Mouse (Mus musculus) CH12.LX (cell line): ENCODE results near the gene Ttc33. TPM values are rescaled to one million over a fixed set of nuclear protein-coding genes. Genes with fewer than 3 reads are reported as not detected.

Experiments used
- DNase-seq: peaks from one replicate; pipeline ENCODE4 v3.0.0-alpha.2; 2013; ENCODE audit errors: extremely low read depth
- H3K27ac ChIP-seq: 2 replicates; pipeline ENCODE4 v1.5.1; 2012; ENCODE audit warnings: low read depth, mild to moderate bottlenecking, control low read depth, moderate library complexity; ENCODE audit not compliant: insufficient read depth
- H3K27me3 ChIP-seq: replicated peaks from 2 replicates; pipeline ENCODE3; 2012; ENCODE audit warnings: inconsistent platforms
- H3K36me3 ChIP-seq, 2 experiments: replicated peaks in 1 of 2; 2 replicates each; pipeline versions ENCODE3 to v1.6.1; 2012; ENCODE audit warnings: inconsistent platforms in 1 of 2, low read length in 1 of 2, mild to moderate bottlenecking in 1 of 2, mixed read lengths in 1 of 2, moderate library complexity in 1 of 2; ENCODE audit not compliant: control insufficient read depth in 1 of 2, insufficient read depth in 1 of 2
- H3K4me1 ChIP-seq, 2 experiments: 2 replicates each; pipeline ENCODE4 v1.6.1; 2012; ENCODE audit warnings: inconsistent platforms in 1 of 2, moderate library complexity in 1 of 2; ENCODE audit not compliant: insufficient read depth in 2 of 2, control insufficient read depth in 1 of 2
- H3K4me2 ChIP-seq: 2 replicates; pipeline ENCODE4 v1.6.1; 2012; ENCODE audit warnings: low read depth, mild to moderate bottlenecking, control low read depth; ENCODE audit not compliant: poor library complexity, insufficient read depth, severe bottlenecking
- H3K4me3 ChIP-seq, 3 experiments: fragments of 150-350 bp in 1 of 3; sonication (generic) in 1 of 3; replicated peaks in 1 of 3; 2 replicates each; pipeline versions ENCODE3 to v1.5.1; 2011 to 2012; ENCODE audit warnings: low read depth in 2 of 3, low read length in 2 of 3, mild to moderate bottlenecking in 2 of 3, moderate library complexity in 2 of 3, control low read depth in 1 of 3, improper control_type of control experiment in 1 of 3, inconsistent platforms in 1 of 3, mixed read lengths in 1 of 3; ENCODE audit not compliant: poor library complexity in 1 of 3
- H3K79me2 ChIP-seq: replicated peaks from 2 replicates; pipeline ENCODE4 v1.6.1; 2012; ENCODE audit warnings: mild to moderate bottlenecking, moderate library complexity; ENCODE audit not compliant: control insufficient read depth, poor library complexity, insufficient read depth, severe bottlenecking; ENCODE audit errors: extremely low read depth
- H3K9ac ChIP-seq: 2 replicates; pipeline ENCODE4 v1.6.1; 2012; ENCODE audit warnings: low read depth, mild to moderate bottlenecking, control low read depth, moderate library complexity; ENCODE audit not compliant: insufficient read depth
- H3K9me3 ChIP-seq: replicated peaks from 2 replicates; pipeline ENCODE3; 2012; ENCODE audit warnings: low read length, inconsistent platforms, mixed read lengths
- BHLHE40 ChIP-seq: IDR thresholded peaks from 2 replicates; pipeline ENCODE4 v1.6.1; 2011; ENCODE audit warnings: mild to moderate bottlenecking, low read depth, low read length, improper control_type of control experiment
- CHD1 ChIP-seq: IDR thresholded peaks from 2 replicates; pipeline ENCODE4 v1.6.1; 2012; ENCODE audit warnings: low read depth, low read length, improper control_type of control experiment, inconsistent platforms
- CTCF ChIP-seq, 2 experiments: IDR thresholded peaks in 1 of 2; conservative IDR thresholded peaks in 1 of 2; 2 replicates each; pipeline ENCODE4 v1.5.1; 2011 to 2012; ENCODE audit warnings: low read depth in 2 of 2, low read length in 2 of 2, improper control_type of control experiment in 1 of 2, inconsistent platforms in 1 of 2, mild to moderate bottlenecking in 1 of 2, moderate library complexity in 1 of 2
- EP300 ChIP-seq: IDR thresholded peaks from 2 replicates; pipeline ENCODE4 v1.6.1; 2011; ENCODE audit warnings: low read length, improper control_type of control experiment
- HCFC1 ChIP-seq: IDR thresholded peaks from 2 replicates; pipeline ENCODE4 v1.6.1; 2012; ENCODE audit warnings: low read depth, mild to moderate bottlenecking, inconsistent platforms, low read length, improper control_type of control experiment
- JUN ChIP-seq: IDR thresholded peaks from 2 replicates; pipeline ENCODE4 v1.6.1; 2011; ENCODE audit warnings: low read depth, mild to moderate bottlenecking, low read length, improper control_type of control experiment, moderate library complexity; ENCODE audit not compliant: insufficient read depth
- MAFK ChIP-seq: IDR thresholded peaks from 2 replicates; pipeline ENCODE4 v1.6.1; 2011; ENCODE audit warnings: low read length, improper control_type of control experiment; ENCODE audit not compliant: insufficient replicate concordance
- MAX ChIP-seq: IDR thresholded peaks from 2 replicates; pipeline ENCODE4 v1.6.1; 2011; ENCODE audit warnings: low read length, improper control_type of control experiment
- MXI1 ChIP-seq: IDR thresholded peaks from 2 replicates; pipeline ENCODE4 v1.6.1; 2011; ENCODE audit warnings: mild to moderate bottlenecking, low read depth, low read length, improper control_type of control experiment
- MYC ChIP-seq: IDR thresholded peaks from 2 replicates; pipeline ENCODE4 v1.6.1; 2011; ENCODE audit warnings: low read depth, mild to moderate bottlenecking, improper control_type of control experiment, low read length
- NELFE ChIP-seq: IDR thresholded peaks from 2 replicates; pipeline ENCODE4 v1.6.1; 2011; ENCODE audit warnings: low read depth, low read length, improper control_type of control experiment
- PAX5 ChIP-seq: IDR thresholded peaks from 2 replicates; pipeline ENCODE4 v1.6.1; 2012; ENCODE audit warnings: low read length, inconsistent platforms, mixed read lengths
- POLR2A ChIP-seq: IDR thresholded peaks from 2 replicates; pipeline ENCODE4 v1.6.1; 2011; ENCODE audit warnings: low read depth, mild to moderate bottlenecking, improper control_type of control experiment, low read length
- POLR2AphosphoS2 ChIP-seq: IDR thresholded peaks from 2 replicates; pipeline ENCODE4 v1.6.1; 2011; ENCODE audit warnings: low read depth, low read length, improper control_type of control experiment
- RCOR1 ChIP-seq: conservative IDR thresholded peaks from 2 replicates; pipeline ENCODE4 v1.6.1; 2012; ENCODE audit warnings: low read depth, mild to moderate bottlenecking, inconsistent platforms, low read length, improper control_type of control experiment
- SIN3A ChIP-seq: IDR thresholded peaks from 2 replicates; pipeline ENCODE4 v1.6.1; 2012; ENCODE audit warnings: low read length, improper control_type of control experiment, inconsistent platforms
- UBTF ChIP-seq: IDR thresholded peaks from 2 replicates; pipeline ENCODE4 v1.6.1; 2012; ENCODE audit warnings: low read depth, mild to moderate bottlenecking, inconsistent platforms, low read length, improper control_type of control experiment, moderate library complexity
- USF1 ChIP-seq: IDR thresholded peaks from 2 replicates; pipeline ENCODE4 v1.6.1; 2014; ENCODE audit warnings: low read depth, mild to moderate bottlenecking, inconsistent platforms, low read length, improper control_type of control experiment
- ZKSCAN1 ChIP-seq: IDR thresholded peaks from 2 replicates; pipeline ENCODE4 v1.6.1; 2012; ENCODE audit warnings: low read depth, inconsistent platforms, low read length, improper control_type of control experiment, borderline replicate concordance
- ZMIZ1 ChIP-seq: IDR thresholded peaks from 2 replicates; pipeline ENCODE4 v1.6.1; 2012; ENCODE audit warnings: low read depth, mild to moderate bottlenecking, inconsistent platforms, low read length, improper control_type of control experiment
- dilution Hi-C: fragments of 300-500 bp; cut with MboI; formaldehyde crosslinking; loops from 2 replicates; pipeline ENCODE4 v1.14.3; 2020; ENCODE audit warnings: low sequenced_read_pairs; ENCODE audit not compliant: extremely low pct_unique_long_range_greater_than_20kb, extremely low pct_ligation_motif_present
- in situ Hi-C: fragments of 300-500 bp; cut with MboI; formaldehyde crosslinking; loops from 3 replicates; pipeline ENCODE4 v1.14.3; 2019; ENCODE audit warnings: low sequenced_read_pairs, low pct_ligation_motif_present, low pct_unique_long_range_greater_than_20kb, mixed read lengths
- polyA plus RNA-seq: library from polyadenylated mRNA; unstranded; fragments of >175 nt; gene quantifications from 2 replicates; pipeline ENCODE4 v1.2.1, GENCODE M21; 2012; ENCODE audit warnings: low read depth; ENCODE audit not compliant: insufficient read length
- total RNA-seq, 2 experiments: library from RNA; depleted of rRNA; stranded (reverse); fragments of 300-350 nt in 1 of 2; fragments of >200 nt in 1 of 2; gene quantifications; 2 replicates each; pipeline ENCODE4 v1.2.3; 2012 to 2014

Ttc33 gene
- total and polyA plus RNA-seq, 3 experiments = 24.5 to 53.6 (median 34.8) TPM

GRCm38 (mm10) chr15:5261004-5261403 lies 75.7 kb downstream of the Ttc33 start:
- H3K27ac ChIP-seq = no peak overlapping the region
- H3K4me3 ChIP-seq = no peak overlapping the region
- H3K9ac ChIP-seq = no peak overlapping the region
- TF ChIP-seq MAX (no peak), RCOR1 (no peak), POLR2A (no peak), JUN (no peak)
- no peak for DNase-seq
- H3K9me3 ChIP-seq = no peaks in the 10 kb centered on the region
- no peaks in the 10 kb centered on the region for H3K79me2 ChIP-seq
- in situ Hi-C loops (no loop called here), dilution Hi-C loops (no loop called here)
- peaks cover 3 to 19% of the 10 kb centered on the region in 2 experiments for H3K4me1 ChIP-seq
- no peak overlapping the region for H3K4me2 ChIP-seq
- H3K36me3 ChIP-seq = no peaks in the 10 kb centered on the region
- H3K27me3 ChIP-seq = no peaks in the 10 kb centered on the region

GRCm38 (mm10) chr15:5262095-5262667 lies 76.9 kb downstream of the Ttc33 start:
- TF ChIP-seq MYC (no peak), CTCF (conservative IDR thresholded peaks at IDR 0.05 in 1 of 2, IDR thresholded peaks at IDR 0.05 in 1 of 2; ENCODE audit: low read depth in 2 of 2, low read length in 2 of 2) (no peak), BHLHE40 (no peak), UBTF (no peak), ZMIZ1 (no peak), NELFE (no peak), SIN3A (no peak), PAX5 (no peak), HCFC1 (no peak), USF1 (no peak), CHD1 (no peak), MAFK (no peak), POLR2AphosphoS2 (no peak), EP300 (no peak), RCOR1 (no peak), POLR2A (no peak), MXI1 (no peak), ZKSCAN1 (no peak)
- peaks cover 3 to 19% of the 10 kb centered on the region in 2 experiments for H3K4me1 ChIP-seq
- H3K9me3 ChIP-seq = no peaks in the 10 kb centered on the region
- dilution Hi-C loops = no loop called here
- H3K4me3 ChIP-seq = no peak overlapping the region
- H3K36me3 ChIP-seq = no peaks in the 10 kb centered on the region
- in situ Hi-C loops = no loop called here
- H3K79me2 ChIP-seq = no peaks in the 10 kb centered on the region
- no peak for DNase-seq
- H3K27me3 ChIP-seq = no peaks in the 10 kb centered on the region
- no peak overlapping the region for H3K27ac ChIP-seq
- no peak overlapping the region for H3K9ac ChIP-seq
- H3K4me2 ChIP-seq = peak overlapping the region; percentile 56
